Mouse (Mus musculus): ENCODE data around the gene Clca3a1.

Gene Clca3a1

GRCm38 (mm10) chr3:144719088-144719900, 41.5 kb downstream of the Clca3a1 start:
- peak; percentile 48 to 56 for DNase-seq

GRCm38 (mm10) chr3:144718706-144719087, 42.1 kb downstream of the Clca3a1 start:
- DNase-seq = peak; percentile 28 to 41

- no peak for DNase-seq
Measured at GRCm38 (mm10) chr3:144717835-144718234, 42.9 kb downstream of the Clca3a1 start.

GRCm38 (mm10) chr3:144717121-144717520, 43.7 kb downstream of the Clca3a1 start:
- no peak for DNase-seq

GRCm38 (mm10) chr3:144715901-144716300, 44.9 kb downstream of the Clca3a1 start:
- peak in 1 of 2 experiments; percentile 11 for DNase-seq

GRCm38 (mm10) chr3:144715033-144715432, 45.7 kb downstream of the Clca3a1 start:
- no peak for DNase-seq

- DNase-seq = no peak
Measured at GRCm38 (mm10) chr3:144714606-144715005, 46.2 kb downstream of the Clca3a1 start.

- DNase-seq = peak; percentile 64 to 76
Measured at GRCm38 (mm10) chr3:144714126-144714525, 46.7 kb downstream of the Clca3a1 start.

GRCm38 (mm10) chr3:144711607-144712206, 49.1 kb downstream of the Clca3a1 start:
- no peak for DNase-seq

- no peak for DNase-seq
Measured at GRCm38 (mm10) chr3:144708612-144709011, 52.2 kb downstream of the Clca3a1 start.

GRCm38 (mm10) chr3:144703959-144704358, 56.8 kb downstream of the Clca3a1 start:
- no peak for DNase-seq

GRCm38 (mm10) chr3:144698790-144699433, 61.9 kb downstream of the Clca3a1 start:
- DNase-seq = no peak

- no peak for DNase-seq
Measured at GRCm38 (mm10) chr3:144697942-144698341, 62.8 kb downstream of the Clca3a1 start.

GRCm38 (mm10) chr3:144697154-144697553, 63.6 kb downstream of the Clca3a1 start:
- DNase-seq = no peak

- no peak for DNase-seq
Measured at GRCm38 (mm10) chr3:144694941-144695340, 65.8 kb downstream of the Clca3a1 start.

- no peak for DNase-seq
Measured at GRCm38 (mm10) chr3:144694040-144694439, 66.7 kb downstream of the Clca3a1 start.

GRCm38 (mm10) chr3:144692052-144692451, 68.7 kb downstream of the Clca3a1 start:
- DNase-seq = no peak

- DNase-seq = no peak
Measured at GRCm38 (mm10) chr3:144689236-144689635, 71.5 kb downstream of the Clca3a1 start.

GRCm38 (mm10) chr3:144688284-144688683, 72.5 kb downstream of the Clca3a1 start:
- DNase-seq = no peak

- no peak for DNase-seq
Measured at GRCm38 (mm10) chr3:144687618-144688017, 73.2 kb downstream of the Clca3a1 start.

- DNase-seq = no peak
Measured at GRCm38 (mm10) chr3:144686146-144686545, 74.6 kb downstream of the Clca3a1 start.

GRCm38 (mm10) chr3:144683136-144683814, 77.5 kb downstream of the Clca3a1 start:
- no peak for DNase-seq

- DNase-seq = no peak
Measured at GRCm38 (mm10) chr3:144681542-144681941, 79.2 kb downstream of the Clca3a1 start.

Data from kidney, adult 8-10 months (tissue).